Mouse (Mus musculus): Measurements from ENCODE around the gene Dazl.

DNA sequence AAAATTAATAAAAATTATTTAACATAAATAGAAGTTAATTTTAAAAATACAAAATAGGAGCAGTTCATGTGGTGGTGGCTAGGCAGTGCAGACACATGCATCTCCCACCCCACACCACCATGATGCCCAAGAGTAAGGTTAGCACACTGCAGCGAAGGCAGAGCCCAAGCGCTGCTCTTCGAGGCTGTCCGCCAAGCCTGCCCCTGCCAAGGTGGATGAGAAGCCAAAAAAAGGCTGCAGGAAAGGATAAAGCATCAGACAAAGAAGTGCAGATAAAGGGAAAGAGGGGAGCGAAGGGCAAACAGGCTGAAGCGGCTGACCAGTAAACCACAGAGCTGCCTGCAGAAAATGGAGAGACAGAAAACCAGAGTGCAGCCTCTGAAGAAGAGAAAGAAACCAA, 32.6 kb downstream of the Dazl start:
- TF ChIP-seq CTCF (IDR thresholded peaks at IDR 0.05; ENCODE audit: borderline replicate concordance, control insufficient read depth, extremely low read depth, insufficient read depth, low read length, poor library complexity) (no peak), POLR2A (IDR thresholded peaks at IDR 0.05; ENCODE audit: control insufficient read depth, extremely low read depth, insufficient read depth, low read length, poor library complexity) (no peak)

Measured in thymus, adult 2 months (tissue).